Comparison of ENCODE assay signal across 10 mouse cellular contexts in genomic region chr4:149571209-149571608, GRCm38 (mm10). TPM values are rescaled to one million over a fixed set of nuclear protein-coding genes. Genes with fewer than 3 reads are reported as not detected.
DNase-seq lines count a peak whose midpoint lies in the region; ATAC-seq lines count a peak whose summit lies in the region.
"Had no signal": no experiment of that assay in that cellular context is flagged by ENCODE, and none has a peak within 500 bp of the region (broad histone marks: within the 10 kb centered on the region; RNA-seq: fewer than 3 reads in every experiment).

No protein-coding gene starts in this region.

- H3K9ac ChIP-seq in embryonic facial prominence, embryonic 14.5 days (ENCODE audit: low read depth, low read length) = no peak overlapping the region
- H3K9ac ChIP-seq in intestine, embryonic 16.5 days (ENCODE audit: low read depth, low read length) = peak overlapping the region; percentile 34; the same call in 1 of the 2 replicates

- H3K27me3 ChIP-seq in embryonic facial prominence, embryonic 14.5 days (replicated peaks; ENCODE audit: control insufficient read depth, insufficient read depth, low read length) = no peaks in the 10 kb centered on the region
- H3K27me3 ChIP-seq in intestine, embryonic 16.5 days (replicated peaks; ENCODE audit: control insufficient read depth, insufficient read depth, low read length) = no peaks in the 10 kb centered on the region
- peaks cover 26% of the 10 kb centered on the region for H3K27me3 ChIP-seq in forebrain, embryonic 10.5 days (ENCODE audit: poor library complexity, severe bottlenecking)

- ATAC-seq in embryonic facial prominence, embryonic 14.5 days (ENCODE audit: low read depth) = no peak
- peak; percentile 43 for ATAC-seq in intestine, embryonic 16.5 days
- ATAC-seq in megakaryocyte-erythroid progenitor cell, adult 5-6 weeks (replicated peaks; ENCODE audit: low FRiP score, low TSS enrichment, poor library complexity, severe bottlenecking) = no peak
- no peak for ATAC-seq in erythroblast, adult 5-6 weeks (replicated peaks; ENCODE audit: low FRiP score, poor library complexity, severe bottlenecking)

- H3K36me3 ChIP-seq in embryonic facial prominence, embryonic 14.5 days (ENCODE audit: control insufficient read depth, insufficient read depth, low read length) = peaks cover 2% of the 10 kb centered on the region; the same call in 1 of the 2 replicates
- H3K36me3 ChIP-seq in intestine, embryonic 16.5 days (ENCODE audit: control insufficient read depth, insufficient read depth, low read length) = no peaks in the 10 kb centered on the region
- 0 out of 2 replicates have a peak, but pooled peaks cover 2% of the 10 kb centered on the region for H3K36me3 ChIP-seq in forebrain, embryonic 10.5 days (replicated peaks)

- H3K4me2 ChIP-seq in embryonic facial prominence, embryonic 14.5 days (ENCODE audit: low read depth, low read length) = no peak overlapping the region
- H3K4me2 ChIP-seq in intestine, embryonic 16.5 days (ENCODE audit: low read depth, low read length) = no peak overlapping the region
- H3K4me2 ChIP-seq: liver, embryonic 11.5 days had no signal

- H3K9me3 ChIP-seq in embryonic facial prominence, embryonic 14.5 days (ENCODE audit: control insufficient read depth, low read length) = no peaks in the 10 kb centered on the region
- H3K9me3 ChIP-seq in intestine, embryonic 16.5 days (ENCODE audit: control insufficient read depth, low read length) = no peaks in the 10 kb centered on the region
- H3K9me3 ChIP-seq in forebrain, embryonic 10.5 days = no peaks in the 10 kb centered on the region

- WGBS in embryonic facial prominence, embryonic 14.5 days = 70% methylated on average over 5 of the region's 5 CpGs
- 40% methylated on average over 5 of the region's 5 CpGs for WGBS in intestine, embryonic 16.5 days
- 84% methylated on average over 5 of the region's 5 CpGs for WGBS in forebrain, embryonic 10.5 days

- peaks cover 11% of the 10 kb centered on the region for H3K4me1 ChIP-seq in embryonic facial prominence, embryonic 14.5 days (ENCODE audit: control insufficient read depth, insufficient read depth, low read length)
- peaks cover 40% of the 10 kb centered on the region for H3K4me1 ChIP-seq in intestine, embryonic 16.5 days (ENCODE audit: control insufficient read depth, insufficient read depth, low read length)
- peaks cover 61% of the 10 kb centered on the region for H3K4me1 ChIP-seq in forebrain, embryonic 10.5 days

- H3K27ac ChIP-seq in embryonic facial prominence, embryonic 14.5 days (replicated peaks; ENCODE audit: low read depth, low read length) = peak overlapping the region; percentile 45; the same call in 1 of the 2 replicates
- peak overlapping the region; percentile 62 for H3K27ac ChIP-seq in intestine, embryonic 16.5 days (ENCODE audit: low read length)
- H3K27ac ChIP-seq in forebrain, embryonic 10.5 days = no peak overlapping the region

- DNase-seq in kidney, adult 9 months = peak; percentile 26
- no peak for DNase-seq in kidney, postnatal 4 days
- no peak for DNase-seq in embryonic facial prominence, embryonic 14.5 days (ENCODE audit: low spot score)
- DNase-seq in lung, postnatal 25 days (ENCODE audit: low spot score) = peak; percentile 76
- no peak for DNase-seq in forebrain, embryonic 10.5 days (ENCODE audit: extremely low spot score, low spot score)
- DNase-seq: spleen, adult 18-20 months had no signal

- H3K4me3 ChIP-seq in embryonic facial prominence, embryonic 14.5 days (ENCODE audit: low read depth, low read length) = no peak overlapping the region
- H3K4me3 ChIP-seq in intestine, embryonic 16.5 days (ENCODE audit: low read length) = no peak overlapping the region
- H3K4me3 ChIP-seq in forebrain, embryonic 10.5 days = no peak overlapping the region

RNA-seq across cellular contexts. Expression of gene Clstn1, which starts 15.1 kb away (rescaled TPM):
- 51.4 and 52.0 TPM in 2 replicates for polyA plus RNA-seq in embryonic facial prominence, embryonic 14.5 days (2014; fragmentation: Nextera tagmentation; extraction: Ambion mirVana)
- 10.8 and 12.5 TPM in 2 replicates for polyA plus RNA-seq in intestine, embryonic 16.5 days (2015; fragmentation: Nextera tagmentation; extraction: Ambion mirVana)
- total RNA-seq in megakaryocyte-erythroid progenitor cell, adult 5-6 weeks (2014; fragmentation: Nextera tagmentation) = 30.8 and 31.2 TPM in 2 replicates
- 23.3 and 30.4 TPM in 2 replicates for total RNA-seq in megakaryocyte-erythroid progenitor cell, adult 5-6 weeks (2017)
- total RNA-seq in erythroblast, adult 5-6 weeks (2015; ENCODE audit: low replicate concordance) = 0.58 and 1.3 TPM in 2 replicates
- total RNA-seq in erythroblast, adult 5-6 weeks (2017; ENCODE audit: low replicate concordance) = 1.8 and 2.4 TPM in 2 replicates
- polyA plus RNA-seq in forebrain, embryonic 10.5 days (2016; fragmentation: Nextera tagmentation; extraction: Ambion mirVana) = 17.8 and 21.4 TPM in 2 replicates

RNA-seq across cellular contexts. Expression of gene Ctnnbip1, which starts 53.2 kb away (rescaled TPM):
- polyA plus RNA-seq in embryonic facial prominence, embryonic 14.5 days (2014; fragmentation: Nextera tagmentation; extraction: Ambion mirVana) = 68.7 and 81.8 TPM in 2 replicates
- 41.2 and 46.5 TPM in 2 replicates for polyA plus RNA-seq in intestine, embryonic 16.5 days (2015; fragmentation: Nextera tagmentation; extraction: Ambion mirVana)
- 1.5 and 5.5 TPM in 2 replicates for total RNA-seq in megakaryocyte-erythroid progenitor cell, adult 5-6 weeks (2014; fragmentation: Nextera tagmentation)
- 1.7 and 5.9 TPM in 2 replicates for total RNA-seq in megakaryocyte-erythroid progenitor cell, adult 5-6 weeks (2017)
- total RNA-seq in erythroblast, adult 5-6 weeks (2015; ENCODE audit: low replicate concordance) = 4.6 TPM in 1 of 2 replicates, not detected in the other
- total RNA-seq in erythroblast, adult 5-6 weeks (2017; ENCODE audit: low replicate concordance) = 2.2 and 4.6 TPM in 2 replicates
- 53.6 and 59.6 TPM in 2 replicates for polyA plus RNA-seq in forebrain, embryonic 10.5 days (2016; fragmentation: Nextera tagmentation; extraction: Ambion mirVana)

Comparison
In these comparisons a context has a peak if more than half of its experiments do, and no peak if none do; other contexts are left out.
1. DNase-seq: peak in kidney, adult 9 months (single experiment) and lung, postnatal 25 days (single experiment); none in kidney, postnatal 4 days (0 of 2), embryonic facial prominence, embryonic 14.5 days (single experiment) and forebrain, embryonic 10.5 days (single experiment).